Mouse (Mus musculus) layer of hippocampus, postnatal 10 days (tissue): ENCODE data around the gene Wdr77. TPM values are rescaled to one million over a fixed set of nuclear protein-coding genes. Genes with fewer than 3 reads are reported as not detected.

Experiments used
- total RNA-seq, 2 experiments: library from RNA; stranded (reverse); gene quantifications; 2 replicates each; pipeline ENCODE4 v1.2.3; 2021

Wdr77 gene
- total RNA-seq, 2 experiments from 2014 or later: 62.4 to 63.4 TPM

Other genes with a start within 250 kb of the Wdr77 start
- 10 to 100 TPM; 95.2 to 98.6 TPM for gene Rap1a, start 158.0 kb upstream of the Wdr77 start, total RNA-seq
- 1 to 10 TPM in 1 of 2 experiments, under 1 TPM in 1; 0.34 to 1.1 TPM for gene Adora3, start 88.5 kb upstream of the Wdr77 start, total RNA-seq
- gene Tmigd3, start 88.5 kb upstream of the Wdr77 start, total RNA-seq: under 1 TPM in 1 of 2 experiments, not detected in 1; 0.47 TPM
- gene I830077J02Rik, start 26.7 kb upstream of the Wdr77 start, total RNA-seq: 1 to 10 TPM; 1.2 to 1.6 TPM
- 100 to 1,000 TPM; 325 to 334 TPM for gene Atp5f1, start 730 bp downstream of the Wdr77 start, total RNA-seq
- gene Ovgp1, start 14.3 kb downstream of the Wdr77 start, total RNA-seq: 1 to 10 TPM; 2.2 to 2.5 TPM
- 1 to 10 TPM in 1 of 2 experiments, under 1 TPM in 1; 0.65 to 1.4 TPM for gene Pifo, start 55.3 kb downstream of the Wdr77 start, total RNA-seq
- gene Chil5, start 73.4 kb downstream of the Wdr77 start, total RNA-seq: under 1 TPM in 1 of 2 experiments, not detected in 1; 0.39 TPM
- gene Chia1, start 153.9 kb downstream of the Wdr77 start, total RNA-seq: 1 to 10 TPM in 1 of 2 experiments, under 1 TPM in 1; 0.91 to 1.3 TPM
- gene Chil3, start 208.2 kb downstream of the Wdr77 start, total RNA-seq: under 1 TPM in 1 of 2 experiments, not detected in 1; 0.39 TPM